Mouse (Mus musculus): ENCODE measurements around the gene Lyst.

Gene Lyst

DNA sequence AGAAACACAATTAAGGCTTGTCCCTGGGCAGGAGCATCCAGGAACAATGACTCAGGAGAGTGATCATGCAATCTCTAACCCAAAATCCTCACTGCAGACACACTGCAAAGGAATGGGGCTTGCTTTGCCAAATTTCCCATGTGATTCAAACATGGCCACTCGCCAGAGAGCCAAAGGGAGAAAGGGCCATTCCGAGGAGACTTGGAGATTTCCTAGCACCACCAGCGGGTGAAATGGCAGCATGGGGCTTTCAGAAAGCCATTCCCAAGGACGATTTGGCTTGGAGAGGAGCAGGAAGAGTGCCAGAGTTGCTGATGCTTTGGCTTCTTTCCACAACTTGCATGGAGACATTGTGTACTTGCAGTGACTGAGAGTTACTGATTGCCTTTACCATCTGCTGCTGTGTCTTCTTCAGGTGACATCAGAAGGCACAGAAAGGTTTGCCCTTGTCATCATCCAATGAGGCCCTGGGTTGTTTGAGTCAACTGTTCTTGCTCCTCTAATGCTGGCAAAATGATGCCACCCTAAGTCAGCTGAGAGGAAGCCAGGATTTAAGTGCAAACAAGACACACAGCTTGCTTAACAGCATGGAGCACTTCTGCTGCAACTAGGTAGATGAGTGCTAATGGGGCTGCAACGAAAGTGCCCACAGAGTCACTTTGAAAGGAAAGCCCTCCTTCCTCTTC lies 16.5 kb upstream of the Lyst start:
- peak; percentile 97 for DNase-seq (ENCODE audit: low read depth)

DNA sequence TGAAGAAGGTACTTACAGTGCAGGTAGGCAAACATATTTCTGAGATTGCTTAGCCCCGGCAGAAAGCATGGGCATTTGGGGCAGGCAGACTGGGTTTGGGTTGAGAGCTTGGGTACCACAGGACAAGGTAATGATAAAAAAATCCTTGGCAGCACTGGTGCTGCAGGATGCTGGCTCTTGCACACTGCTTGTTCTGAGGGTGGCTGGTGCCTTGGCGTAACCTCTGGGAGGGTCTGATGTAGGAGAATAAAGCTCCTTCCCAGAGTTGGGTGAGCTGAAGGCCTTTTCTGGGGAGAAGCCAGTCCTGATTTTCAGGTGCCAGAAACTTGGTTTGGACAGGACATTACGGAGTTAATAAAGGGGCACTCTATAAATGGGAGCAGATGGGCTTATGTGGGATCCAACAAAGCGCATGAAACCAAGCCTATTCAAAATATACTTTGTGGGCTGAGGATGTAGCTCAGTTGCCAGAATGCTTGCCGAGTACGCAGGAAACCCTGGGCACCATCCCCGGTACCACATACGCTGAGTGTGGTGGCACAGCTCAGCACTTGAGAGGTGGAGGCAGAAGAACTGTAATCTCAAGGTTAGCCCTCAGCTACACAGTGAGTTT lies 15.8 kb upstream of the Lyst start:
- DNase-seq (ENCODE audit: low read depth) = no peak

DNA sequence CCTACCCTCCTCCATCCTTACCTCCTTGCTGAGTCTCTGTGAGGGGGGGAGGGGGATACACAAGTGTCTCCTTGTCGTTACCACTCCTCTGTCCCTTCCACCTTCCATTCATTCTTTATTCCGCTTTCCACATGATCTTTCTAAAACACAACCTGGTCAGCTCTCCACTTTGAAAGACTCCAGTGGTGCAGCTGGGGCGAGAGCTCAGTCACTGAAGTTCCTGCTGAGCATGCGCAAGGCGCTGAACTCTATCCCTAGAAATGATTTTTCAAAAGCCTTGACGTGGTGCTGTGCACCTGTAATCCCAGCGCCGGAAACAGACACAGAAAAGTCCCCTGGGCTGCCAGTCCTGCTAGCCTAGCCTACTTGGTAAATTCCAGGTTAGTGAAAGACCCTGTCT lies 15.1 kb upstream of the Lyst start:
- no peak for DNase-seq (ENCODE audit: low read depth)

DNA sequence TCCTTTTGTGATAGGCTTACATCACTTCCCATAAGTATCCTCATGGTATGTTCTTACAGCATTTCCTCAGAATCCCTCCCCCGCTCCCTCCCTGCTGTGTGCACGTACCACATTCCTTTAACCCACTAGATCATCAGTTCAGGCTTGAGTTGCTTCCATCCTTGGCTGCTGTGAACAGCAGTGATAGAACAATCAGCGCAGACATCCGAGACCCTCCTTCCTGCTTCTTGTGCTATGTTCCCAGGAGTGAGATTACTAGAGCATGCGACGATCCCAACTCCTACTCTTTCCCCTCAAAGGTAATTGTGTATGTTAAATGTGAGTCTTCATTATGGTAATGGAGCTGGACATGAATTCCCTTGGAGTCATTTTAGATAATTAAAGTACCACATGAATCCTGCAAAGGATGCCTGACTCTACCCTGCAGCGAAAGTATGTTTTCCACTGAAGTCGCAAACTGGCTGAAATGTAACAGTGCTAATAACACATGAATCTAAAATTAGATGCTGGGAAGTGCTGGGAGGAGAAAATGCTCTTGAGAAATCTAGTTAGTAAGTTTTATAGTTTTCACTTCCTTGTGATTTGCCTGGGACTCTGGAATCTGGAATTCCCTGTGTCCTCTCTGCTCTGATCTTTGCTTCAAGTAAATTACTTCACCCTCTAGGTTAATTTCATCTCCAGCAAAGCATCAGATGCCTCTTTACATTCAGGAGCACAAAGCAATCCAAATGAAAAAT lies 13.6 kb upstream of the Lyst start:
- peak; percentile 46 for DNase-seq (ENCODE audit: low read depth)

DNA sequence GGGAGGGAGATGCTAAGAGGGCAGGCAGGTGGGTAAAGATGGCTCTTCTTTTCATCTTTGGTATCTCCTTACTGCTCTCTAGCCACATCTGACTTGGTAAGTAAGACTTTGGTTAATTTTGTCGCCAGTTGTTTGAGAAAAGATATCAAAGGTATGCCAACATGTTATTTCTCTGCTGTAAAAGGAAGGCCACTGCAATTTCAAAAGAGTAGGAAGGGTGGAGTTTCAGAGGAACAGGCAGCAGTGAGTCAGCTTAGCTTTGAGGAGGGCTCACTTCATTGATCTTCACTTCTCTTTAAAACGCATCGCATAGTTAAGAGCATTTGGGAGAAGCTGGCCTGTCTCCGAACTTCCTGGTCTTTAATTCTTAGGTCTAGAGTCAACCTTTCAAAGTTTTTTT lies 8.2 kb upstream of the Lyst start:
- DNase-seq (ENCODE audit: low read depth) = no peak

DNA sequence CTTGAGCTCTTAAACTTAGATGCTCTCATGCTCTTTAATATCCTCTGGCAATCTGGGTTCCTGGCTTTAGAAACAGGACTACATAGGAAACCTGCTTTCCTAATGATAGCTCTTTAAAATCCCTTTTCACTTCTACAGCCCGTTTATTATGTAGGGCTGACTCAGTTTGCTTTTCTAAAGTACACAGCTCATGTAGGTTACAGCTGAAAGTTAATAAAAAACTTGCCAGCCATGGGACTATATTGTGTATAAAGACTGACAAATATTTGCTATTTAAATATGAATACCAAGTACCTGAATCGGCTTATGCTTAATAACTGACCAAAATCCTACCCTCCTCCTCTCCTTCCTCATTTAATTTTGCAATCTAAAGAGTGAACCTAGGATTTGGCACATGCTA lies 6.7 kb upstream of the Lyst start:
- DNase-seq (ENCODE audit: low read depth) = no peak

DNA sequence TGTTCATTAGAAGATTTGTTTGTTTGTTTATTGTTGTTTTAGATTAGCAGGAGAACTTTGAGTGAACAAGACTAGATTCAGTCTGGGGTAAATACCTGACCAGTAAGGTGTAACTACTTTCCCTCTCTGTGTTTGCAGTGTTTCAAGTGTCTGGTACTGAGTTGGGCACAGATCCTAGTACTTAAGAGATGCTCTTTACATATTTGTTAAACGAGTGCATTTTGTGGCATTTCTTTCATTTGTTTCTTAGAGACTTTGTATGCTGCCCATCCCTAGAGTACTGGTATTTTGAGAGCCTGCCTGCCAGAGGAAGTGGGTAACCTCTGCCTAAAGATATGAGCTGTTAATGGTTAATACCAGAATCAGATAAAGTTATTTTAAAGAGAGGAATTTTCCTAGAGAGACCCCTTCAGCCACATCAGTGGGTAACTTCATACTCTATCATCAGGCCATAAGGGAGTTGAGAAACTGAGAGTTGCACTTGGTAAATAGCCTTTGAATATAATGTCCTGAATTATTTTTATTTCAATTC lies 2.5 kb upstream of the Lyst start:
- DNase-seq (ENCODE audit: low read depth) = no peak

DNA sequence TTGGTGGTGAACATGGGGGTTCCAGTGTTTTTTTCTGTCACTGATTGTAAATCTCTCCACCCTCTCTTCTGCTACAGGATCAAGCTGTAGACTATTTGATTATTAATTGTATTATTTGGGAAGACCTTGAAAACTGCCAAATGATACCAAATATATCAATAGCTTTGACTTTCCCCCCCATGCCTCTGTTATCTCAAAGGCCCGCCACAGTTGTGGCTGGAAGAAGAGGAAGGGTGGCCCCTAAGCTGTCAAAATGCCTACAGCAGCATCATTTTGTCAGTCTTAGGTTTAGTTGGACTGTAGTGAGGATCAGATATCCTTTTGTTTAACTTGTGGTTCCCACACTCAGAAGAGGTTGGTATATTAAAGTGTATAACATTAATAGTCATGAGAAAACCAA lies 1.7 kb upstream of the Lyst start:
- DNase-seq (ENCODE audit: low read depth) = no peak

DNA sequence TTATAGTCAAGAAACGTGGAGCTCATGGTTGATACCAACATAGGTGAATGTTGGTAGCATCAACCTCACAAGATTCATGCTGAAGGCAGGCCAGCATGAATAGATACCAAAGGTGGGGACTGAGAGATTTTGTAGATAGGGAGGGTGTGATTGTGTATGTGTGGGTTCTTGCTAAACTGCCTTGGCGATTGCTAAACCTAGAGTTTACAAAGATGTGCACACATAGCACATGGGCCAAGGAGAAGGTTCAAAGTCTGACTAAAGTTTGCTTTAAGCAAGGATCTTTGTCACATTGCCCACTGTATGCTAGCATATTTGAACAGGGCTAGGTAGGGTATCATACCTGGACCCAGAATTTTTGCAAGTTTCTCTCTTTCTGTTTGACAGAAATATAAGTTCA lies 1.2 kb upstream of the Lyst start:
- DNase-seq (ENCODE audit: low read depth) = no peak

DNA sequence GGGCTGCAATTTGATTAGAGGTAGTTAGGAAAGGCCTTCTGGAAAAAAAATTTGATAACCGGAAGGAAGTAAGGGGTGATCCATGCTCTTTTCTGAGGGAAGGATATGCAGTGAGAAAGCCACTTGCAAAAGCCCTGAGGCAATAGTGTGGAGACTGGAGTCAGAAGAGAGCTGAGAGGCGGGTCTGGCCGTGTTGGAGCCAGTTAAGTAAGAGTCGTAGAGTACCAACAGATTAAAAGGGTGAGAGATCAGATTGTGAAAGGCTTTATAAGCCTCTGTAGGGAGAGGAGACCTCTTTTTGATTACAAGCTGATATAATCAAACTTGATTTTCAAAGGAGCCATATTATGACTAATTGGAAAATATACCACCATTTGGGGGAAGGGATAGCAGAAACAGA lies 1.7 kb downstream of the Lyst start:
- no peak for DNase-seq (ENCODE audit: low read depth)

DNA sequence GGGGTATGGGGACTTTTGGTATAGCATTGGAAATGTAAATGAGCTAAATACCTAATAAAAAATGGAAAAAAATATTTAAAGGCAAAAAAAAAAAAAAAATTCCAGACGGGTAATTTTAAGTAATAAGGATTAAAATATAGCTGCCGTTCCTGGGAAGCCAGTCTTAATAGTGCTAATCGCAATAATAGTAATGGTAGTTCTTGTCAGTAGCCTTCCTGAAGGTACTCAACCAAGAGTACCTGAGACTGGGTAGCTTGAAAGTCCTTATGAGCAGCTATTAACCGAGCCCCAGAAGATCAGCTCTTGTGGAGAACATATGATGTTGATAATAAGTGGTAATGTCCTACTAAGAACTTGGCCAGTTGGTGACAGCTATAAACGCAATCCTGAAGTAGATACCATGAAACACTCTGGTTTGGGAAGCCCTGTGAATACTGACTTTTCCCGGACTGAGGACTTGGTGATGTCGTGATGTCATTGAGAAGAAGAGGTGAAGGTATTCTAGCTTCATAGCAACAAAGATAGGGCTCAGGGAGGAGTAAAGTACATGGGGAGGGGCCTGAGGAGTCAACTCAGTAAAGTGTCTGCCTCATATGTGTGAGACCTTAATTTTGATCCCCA lies 6.3 kb downstream of the Lyst start:
- DNase-seq (ENCODE audit: low read depth) = no peak

DNA sequence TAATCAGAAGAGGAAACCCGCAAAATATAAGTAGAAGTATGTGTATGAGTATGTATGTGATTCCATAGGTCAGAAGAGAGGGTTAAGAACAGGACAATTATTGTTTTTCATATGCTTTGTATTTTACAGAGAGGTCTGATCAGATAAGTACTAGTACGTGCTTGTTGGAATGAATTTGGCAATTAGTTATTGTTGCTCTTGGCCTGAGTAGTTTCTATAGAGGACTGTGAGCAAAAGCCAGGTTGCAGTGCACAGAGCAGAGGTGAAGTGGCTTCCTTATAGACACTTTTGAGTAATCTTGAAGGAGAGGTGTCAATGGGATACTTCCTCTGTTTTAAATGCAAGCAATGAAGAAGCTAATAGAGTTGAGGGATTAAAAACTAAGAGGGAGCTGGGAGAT lies 7.7 kb downstream of the Lyst start:
- no peak for DNase-seq (ENCODE audit: low read depth)

DNA sequence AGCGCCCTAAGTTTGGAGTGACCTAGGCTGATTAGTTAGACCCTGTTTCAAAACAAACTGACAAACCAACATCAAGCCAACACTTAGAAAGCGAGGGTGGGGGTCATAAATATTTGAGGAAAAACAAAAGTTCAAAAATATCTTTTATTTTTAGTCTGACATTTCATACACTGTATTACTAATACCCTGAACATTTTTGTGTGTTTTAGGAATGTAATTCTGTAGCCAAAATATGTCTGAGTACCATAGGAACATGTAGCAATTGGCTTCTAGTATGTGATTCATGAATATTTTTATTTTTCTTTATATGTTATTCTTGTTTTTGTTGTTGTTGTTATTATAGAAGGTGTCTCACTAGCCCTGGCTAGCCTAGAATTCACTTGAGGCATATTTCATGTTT lies 11.2 kb downstream of the Lyst start:
- peak; percentile 52 for DNase-seq (ENCODE audit: low read depth)

DNA sequence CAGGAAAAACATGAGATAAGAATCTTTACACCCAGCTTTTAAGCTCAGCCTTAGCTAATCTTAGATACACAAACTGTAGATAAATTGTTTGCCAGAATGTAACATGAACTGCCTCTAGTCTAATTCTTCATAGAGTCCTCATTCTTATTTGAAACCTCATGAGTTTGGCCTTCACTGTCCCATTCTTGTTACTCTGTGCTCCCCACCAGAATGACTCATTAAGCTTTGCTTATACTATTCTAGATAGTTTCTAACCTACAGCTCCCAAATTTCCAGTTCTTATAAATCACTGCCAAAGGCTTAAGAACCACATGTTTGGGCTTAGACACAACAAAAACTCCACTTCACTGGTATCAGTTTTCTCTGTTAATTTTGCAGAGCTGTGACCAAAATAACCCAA lies 16.0 kb downstream of the Lyst start:
- peak; percentile 75 for DNase-seq (ENCODE audit: low read depth)

DNA sequence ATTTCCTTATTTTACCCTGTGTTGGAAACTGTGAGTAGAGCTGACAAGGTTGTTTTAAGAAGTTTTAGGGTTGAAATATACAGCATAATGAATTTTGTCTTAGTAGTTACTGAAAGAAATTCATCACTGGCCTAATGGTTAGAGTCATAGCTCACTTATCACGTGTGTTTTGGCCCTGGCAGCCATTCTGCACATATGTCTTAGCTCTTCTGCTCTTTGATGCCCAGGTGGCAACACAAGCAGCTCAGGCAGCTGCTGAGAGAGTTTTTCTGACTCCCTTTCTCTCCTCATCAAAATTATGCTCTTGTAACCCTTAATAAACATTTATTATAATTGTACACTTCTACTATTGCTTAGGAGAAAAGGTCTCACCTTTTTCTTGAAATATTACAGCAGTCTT lies 18.1 kb downstream of the Lyst start:
- DNase-seq (ENCODE audit: low read depth) = no peak

DNA sequence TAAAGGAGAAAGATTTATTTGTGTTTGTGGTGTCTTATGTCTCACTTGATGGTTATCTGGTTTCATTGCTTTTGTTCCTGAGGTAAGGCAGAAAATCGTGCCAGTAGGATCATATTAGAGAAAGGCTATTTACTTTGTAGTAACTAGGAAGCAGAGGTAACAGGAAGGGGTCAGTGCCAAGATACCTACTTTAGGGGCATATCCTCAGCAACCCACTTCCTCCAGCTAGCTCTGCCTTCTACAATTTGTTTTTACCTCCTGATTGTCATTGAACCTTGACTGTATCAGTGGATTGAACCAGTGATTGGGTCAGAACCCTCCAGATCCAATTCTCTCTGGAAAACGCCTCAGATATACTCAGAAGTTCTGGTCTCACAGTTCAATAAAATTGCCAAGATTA lies 19.5 kb downstream of the Lyst start:
- DNase-seq (ENCODE audit: low read depth) = no peak

DNA sequence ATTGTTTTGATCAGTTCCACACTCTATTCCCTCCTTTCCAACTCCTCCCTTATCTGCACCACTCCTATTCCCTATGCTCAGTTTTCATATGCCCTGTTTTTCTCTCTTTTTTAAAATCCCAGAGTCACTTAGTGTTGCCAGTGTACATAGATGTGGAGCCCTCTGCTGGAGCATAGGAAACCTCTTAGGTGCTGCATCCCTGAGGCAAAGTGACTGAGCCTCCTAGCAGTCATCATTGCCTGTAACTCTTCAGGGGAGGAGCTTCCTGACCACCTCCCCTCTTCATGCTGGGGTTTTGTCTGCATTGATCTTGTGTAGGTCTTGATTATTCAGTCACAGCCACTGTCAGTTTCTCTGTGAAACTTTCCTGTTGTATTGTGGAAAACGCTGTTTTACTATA lies 22.7 kb downstream of the Lyst start:
- DNase-seq (ENCODE audit: low read depth) = peak; percentile 69

DNA sequence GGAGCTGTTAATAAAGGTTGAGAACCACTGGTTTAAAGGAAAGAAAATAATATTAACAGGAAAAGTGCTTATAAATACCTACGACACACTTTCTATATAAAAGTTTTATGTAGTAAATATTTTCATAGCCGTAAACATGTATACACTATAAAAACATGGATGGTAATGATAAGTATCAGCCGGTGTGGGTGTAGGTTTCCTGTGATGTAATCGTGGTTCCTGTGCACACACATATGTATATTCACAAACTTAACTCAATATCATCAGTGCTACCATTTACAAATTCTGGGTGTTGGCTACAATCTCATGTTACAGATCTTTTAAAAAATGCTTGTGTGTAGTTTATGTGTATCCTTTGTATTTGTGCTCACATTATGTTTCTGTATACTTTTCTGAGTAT lies 24.0 kb downstream of the Lyst start:
- no peak for DNase-seq (ENCODE audit: low read depth)

DNA sequence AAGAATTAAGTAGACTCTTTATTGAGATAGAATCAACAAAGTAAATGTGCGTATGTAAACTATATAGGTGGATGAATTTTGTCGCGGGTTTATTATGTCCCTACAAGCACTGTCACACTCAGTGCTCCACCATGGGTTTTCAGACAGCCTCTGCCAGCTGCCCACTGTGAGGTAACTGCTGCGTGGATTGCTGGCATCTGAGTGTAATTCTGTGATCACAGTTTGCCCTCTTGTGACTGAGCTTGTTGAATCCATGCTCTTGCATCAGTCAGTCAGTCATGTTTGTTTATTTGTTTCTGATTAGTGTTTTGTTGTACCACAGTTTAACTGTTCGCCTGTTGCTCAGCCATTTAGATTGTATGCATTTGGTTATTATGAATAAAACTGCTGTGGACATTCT lies 31.3 kb downstream of the Lyst start:
- peak; percentile 14 for DNase-seq (ENCODE audit: low read depth)

DNA sequence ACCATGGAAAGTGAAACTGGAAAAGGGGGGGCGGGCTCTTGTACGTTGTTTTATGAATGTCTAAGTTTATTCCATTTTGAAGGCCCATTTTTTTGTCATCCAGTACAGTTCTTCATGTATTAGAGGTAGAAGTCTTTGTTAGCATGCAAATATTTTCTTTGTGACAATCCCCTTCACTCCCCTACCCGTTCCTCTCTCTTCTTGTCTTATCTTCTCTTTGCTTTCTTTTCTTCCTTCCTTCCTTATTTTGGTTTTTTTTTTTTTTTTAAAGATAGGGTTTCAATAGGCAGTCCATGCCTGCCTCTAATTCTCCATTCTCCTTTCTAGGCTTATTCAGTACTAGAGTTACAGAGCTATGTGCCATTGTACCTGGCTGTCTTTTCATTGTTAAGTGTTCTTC lies 32.4 kb downstream of the Lyst start:
- no peak for DNase-seq (ENCODE audit: low read depth)

DNA sequence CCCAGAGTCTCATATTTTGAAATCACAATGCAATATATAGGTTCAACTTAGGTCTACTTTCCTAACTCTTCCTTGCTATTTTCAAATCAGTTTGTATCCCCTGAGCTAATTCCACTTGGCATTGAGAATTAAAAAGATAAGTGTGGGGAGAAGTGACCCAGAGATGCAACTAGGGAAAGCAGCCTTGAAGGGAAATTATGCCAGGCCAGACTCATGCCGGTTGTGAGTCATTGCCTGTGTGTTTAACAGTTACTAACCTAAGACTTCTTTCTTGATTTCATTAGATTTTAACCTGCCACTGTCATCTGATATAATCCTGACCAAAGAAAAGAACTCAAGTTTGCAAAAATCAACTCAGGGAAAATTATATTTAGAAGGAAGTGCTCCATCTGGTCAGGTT lies 43.5 kb downstream of the Lyst start:
- DNase-seq (ENCODE audit: low read depth) = no peak

DNA sequence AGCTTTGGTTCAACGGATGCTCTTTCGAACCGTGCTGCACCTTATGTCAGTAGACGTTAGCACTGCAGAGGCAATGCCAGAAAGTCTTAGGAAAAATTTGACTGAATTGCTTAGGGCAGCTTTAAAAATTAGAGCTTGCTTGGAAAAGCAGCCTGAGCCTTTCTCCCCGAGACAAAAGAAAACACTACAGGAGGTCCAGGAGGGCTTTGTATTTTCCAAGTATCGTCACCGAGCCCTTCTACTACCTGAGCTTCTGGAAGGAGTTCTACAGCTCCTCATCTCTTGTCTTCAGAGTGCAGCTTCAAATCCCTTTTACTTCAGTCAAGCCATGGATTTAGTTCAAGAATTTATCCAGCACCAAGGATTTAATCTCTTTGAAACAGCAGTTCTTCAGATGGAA lies 44.5 kb downstream of the Lyst start:
- no peak for DNase-seq (ENCODE audit: low read depth)

DNA sequence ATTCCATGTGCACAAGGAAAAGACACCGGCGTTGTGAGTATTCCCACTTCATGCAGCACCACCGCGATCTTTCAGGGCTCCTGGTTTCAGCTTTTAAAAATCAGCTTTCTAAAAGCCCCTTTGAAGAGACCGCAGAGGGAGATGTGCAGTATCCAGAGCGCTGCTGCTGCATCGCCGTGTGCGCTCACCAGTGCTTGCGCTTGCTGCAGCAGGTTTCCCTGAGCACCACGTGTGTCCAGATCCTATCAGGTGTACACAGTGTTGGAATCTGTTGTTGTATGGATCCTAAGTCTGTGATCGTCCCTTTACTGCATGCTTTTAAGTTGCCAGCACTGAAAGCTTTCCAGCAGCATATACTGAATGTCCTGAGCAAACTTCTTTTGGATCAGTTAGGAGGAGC lies 45.0 kb downstream of the Lyst start:
- no peak for DNase-seq (ENCODE audit: low read depth)

All from NIH3T3 (cell line).